Mouse (Mus musculus): Measurements from ENCODE around the gene Fgd4. TPM values are rescaled to one million over a fixed set of nuclear protein-coding genes. Genes with fewer than 3 reads are reported as not detected.
"Not testable (repeated sequence)": the region's sequence is repeated elsewhere in the genome, so short reads cannot be mapped to it uniquely, and the experiment has no call there.

Gene Fgd4
- polyA plus RNA-seq, 1 experiment from 2014 or later, result 10.3 TPM

DNA sequence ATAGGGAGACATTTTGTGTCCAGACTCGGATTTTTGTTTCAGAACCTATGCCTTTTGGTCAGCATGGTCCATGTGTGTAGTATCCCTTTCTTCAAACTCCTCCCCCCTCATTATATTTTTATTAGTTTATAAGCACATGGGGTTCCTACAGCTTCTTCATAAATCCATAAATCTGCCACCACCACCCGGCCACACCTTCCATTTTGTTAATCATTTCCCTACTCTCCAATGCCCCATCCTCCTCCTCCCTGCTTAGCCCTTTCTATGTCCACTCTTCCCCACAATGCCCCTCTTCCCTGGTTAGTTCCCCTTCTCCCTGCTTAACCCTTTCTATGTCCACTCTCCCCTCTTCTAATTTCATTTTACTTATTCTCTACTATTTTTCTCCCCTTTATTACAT, 99.4 kb downstream of the Fgd4 start:
- no peaks in the 10 kb centered on the region for H3K9me3 ChIP-seq (replicated peaks)
- ATAC-seq (replicated peaks; ENCODE audit: insufficient number of reproducible peaks, insufficient read depth, low FRiP score, low read depth), result no peak
- 89% methylated on average over 2 of the region's 2 CpGs for WGBS
- H3K4me1 ChIP-seq (replicated peaks), result peaks cover 6% of the 10 kb centered on the region; the same call in 1 of the 2 replicates
- no peak overlapping the region for H3K9ac ChIP-seq
- no peaks in the 10 kb centered on the region for H3K27me3 ChIP-seq
- H3K4me3 ChIP-seq, result no peak overlapping the region
- H3K4me2 ChIP-seq, result no peak overlapping the region
- no peak overlapping the region for H3K27ac ChIP-seq
- H3K36me3 ChIP-seq, result peaks cover 5% of the 10 kb centered on the region; the same call in 1 of the 2 replicates

DNA sequence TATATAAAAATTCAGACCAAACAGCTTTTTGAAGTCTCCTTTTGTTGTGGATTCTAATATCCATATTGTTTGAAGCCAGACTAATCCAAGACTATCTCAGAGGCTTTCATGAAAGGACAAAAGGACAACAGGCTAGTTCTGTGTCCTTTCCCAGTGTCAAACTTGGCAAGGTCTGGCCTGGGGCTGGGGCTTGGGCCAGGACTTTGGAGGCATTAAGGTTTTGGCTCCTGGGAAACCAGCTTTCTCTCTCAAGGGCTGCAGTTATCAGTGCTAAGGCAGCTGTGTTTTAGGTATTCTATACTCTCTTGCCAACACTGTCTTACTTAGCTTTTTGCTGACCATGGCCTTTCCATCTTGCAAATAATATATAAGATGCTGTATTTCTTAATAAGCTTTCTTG, 101.6 kb downstream of the Fgd4 start:
- Histone ChIP-seq H3K36me3 (peaks cover 5% of the 10 kb centered on the region; the same call in 1 of the 2 replicates), H3K27ac (peak overlapping the region; percentile 50), H3K4me2 (no peak overlapping the region), H3K4me1 (replicated peaks) (peaks cover 6% of the 10 kb centered on the region; the same call in 1 of the 2 replicates), H3K4me3 (no peak overlapping the region), H3K27me3 (no peaks in the 10 kb centered on the region), H3K9me3 (replicated peaks) (no peaks in the 10 kb centered on the region), H3K9ac (no peak overlapping the region)
- peak; percentile 55; the same call in 1 of the 2 replicates for ATAC-seq (replicated peaks; ENCODE audit: insufficient number of reproducible peaks, insufficient read depth, low FRiP score, low read depth)

DNA sequence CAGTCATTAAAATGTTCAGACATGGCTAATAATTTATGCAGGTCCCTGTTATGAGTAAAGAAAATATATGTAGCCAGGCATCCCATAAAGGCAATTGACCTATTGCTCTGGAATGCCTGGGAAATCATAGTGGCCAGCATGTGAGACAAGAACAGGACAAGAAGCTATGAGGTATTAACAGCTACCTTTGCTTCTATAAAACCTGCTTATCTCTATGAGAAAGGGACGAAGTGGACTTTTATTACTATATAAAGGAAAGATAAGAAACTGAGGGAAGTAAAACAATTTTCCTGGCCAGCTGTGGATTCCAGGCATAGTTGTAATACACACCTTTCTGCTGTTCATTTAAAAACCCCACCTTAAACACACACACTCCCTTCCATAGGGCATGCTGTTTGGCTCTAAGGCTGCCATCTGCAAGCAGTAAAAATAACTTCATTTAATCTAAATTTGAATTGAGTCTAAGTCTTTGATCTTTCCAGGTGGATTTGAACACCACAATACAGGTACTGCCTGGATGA, 114.8 kb downstream of the Fgd4 start:
- no peak overlapping the region for H3K4me3 ChIP-seq
- peaks cover 10% of the 10 kb centered on the region; the same call in 1 of the 2 replicates for H3K36me3 ChIP-seq
- WGBS, result 58% methylated on average over 1 of the region's 1 CpGs
- H3K4me1 ChIP-seq (replicated peaks), result no peaks in the 10 kb centered on the region
- H3K9ac ChIP-seq, result no peak overlapping the region
- no peaks in the 10 kb centered on the region for H3K27me3 ChIP-seq
- H3K9me3 ChIP-seq (replicated peaks), result no peaks in the 10 kb centered on the region
- H3K4me2 ChIP-seq, result no peak overlapping the region
- no peak overlapping the region for H3K27ac ChIP-seq
- no peak for ATAC-seq (replicated peaks; ENCODE audit: insufficient number of reproducible peaks, insufficient read depth, low FRiP score, low read depth)

DNA sequence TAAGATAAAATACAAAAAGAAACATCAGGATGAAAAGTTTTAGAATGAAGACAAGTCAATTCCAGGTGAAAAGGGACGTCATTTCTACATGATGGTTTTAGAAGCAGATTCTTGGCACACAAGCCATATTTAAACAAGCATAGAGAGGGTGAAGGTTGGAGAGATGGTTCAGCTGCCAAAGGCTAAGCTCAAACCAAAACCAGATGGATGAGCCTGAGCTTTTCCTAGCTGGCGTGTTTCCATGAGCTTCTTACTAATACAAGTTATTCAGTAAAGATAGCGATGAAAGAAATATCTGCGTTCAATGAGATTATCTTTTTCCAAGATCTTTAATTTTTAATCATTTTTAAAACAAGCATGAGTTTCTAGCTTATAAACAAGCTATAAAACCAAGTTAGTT, 115.7 kb downstream of the Fgd4 start:
- H3K4me1 ChIP-seq (replicated peaks), result no peaks in the 10 kb centered on the region
- 75% methylated on average over 4 of the region's 4 CpGs for WGBS
- H3K36me3 ChIP-seq, result peaks cover 10% of the 10 kb centered on the region; the same call in 1 of the 2 replicates
- no peak overlapping the region for H3K4me2 ChIP-seq
- no peak overlapping the region for H3K4me3 ChIP-seq
- no peak overlapping the region for H3K9ac ChIP-seq
- H3K9me3 ChIP-seq (replicated peaks), result no peaks in the 10 kb centered on the region
- no peak overlapping the region for H3K27ac ChIP-seq
- no peak for ATAC-seq (replicated peaks; ENCODE audit: insufficient number of reproducible peaks, insufficient read depth, low FRiP score, low read depth)
- H3K27me3 ChIP-seq, result no peaks in the 10 kb centered on the region

DNA sequence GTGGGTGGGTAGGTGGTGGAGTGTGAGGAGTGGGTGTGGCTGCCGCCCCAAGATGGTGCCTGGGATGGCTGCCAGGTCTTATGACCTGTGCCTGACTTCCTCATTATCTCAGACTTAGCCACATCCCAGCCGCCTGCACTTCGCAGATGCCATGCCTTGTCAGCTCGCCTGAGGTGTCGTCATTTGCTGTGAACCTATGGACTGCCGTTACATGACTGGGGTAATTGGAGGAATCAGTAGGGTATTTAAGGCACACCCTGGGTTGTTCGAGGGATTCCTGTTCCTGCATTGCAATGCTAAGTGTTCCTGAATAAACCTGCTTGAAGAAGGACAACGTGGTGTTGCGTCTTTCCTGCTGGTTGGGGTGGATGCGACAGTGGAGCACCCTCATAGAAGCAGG, 126.9 kb downstream of the Fgd4 start:
- not testable (repeated sequence) for H3K27ac ChIP-seq; H3K27me3 ChIP-seq; H3K4me1 ChIP-seq (replicated peaks); H3K9ac ChIP-seq; H3K4me3 ChIP-seq; H3K4me2 ChIP-seq; H3K36me3 ChIP-seq; H3K9me3 ChIP-seq (replicated peaks); ATAC-seq (replicated peaks; ENCODE audit: insufficient number of reproducible peaks, insufficient read depth, low FRiP score, low read depth)
- 65% methylated on average over 10 of the region's 10 CpGs for WGBS

DNA sequence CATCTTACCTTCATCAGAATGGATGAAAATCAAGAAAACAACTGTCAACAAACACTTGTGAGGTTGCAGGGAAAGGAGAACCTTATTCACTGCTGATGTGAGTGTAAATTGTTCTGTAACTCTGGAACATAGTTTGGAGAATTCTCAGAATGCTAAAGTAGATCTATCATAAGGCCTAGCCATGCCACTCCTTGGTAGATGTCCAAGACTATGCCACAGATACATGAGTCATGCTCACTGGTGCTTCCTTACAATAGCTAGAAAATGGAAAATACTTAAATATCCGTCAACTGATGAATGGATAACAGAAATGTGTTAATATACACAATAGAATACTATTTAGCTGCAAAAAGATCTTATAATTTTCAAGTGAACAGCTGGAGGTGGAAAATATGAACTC, 150.3 kb downstream of the Fgd4 start:
- no peaks in the 10 kb centered on the region for H3K9me3 ChIP-seq (replicated peaks)
- H3K36me3 ChIP-seq, result peaks cover 4% of the 10 kb centered on the region; the same call in 1 of the 2 replicates
- no peak overlapping the region for H3K9ac ChIP-seq
- H3K4me1 ChIP-seq (replicated peaks), result no peaks in the 10 kb centered on the region
- no peak overlapping the region for H3K4me2 ChIP-seq
- no peak overlapping the region for H3K27ac ChIP-seq
- H3K4me3 ChIP-seq, result no peak overlapping the region
- no peak for ATAC-seq (replicated peaks; ENCODE audit: insufficient number of reproducible peaks, insufficient read depth, low FRiP score, low read depth)
- 77% methylated on average over 1 of the region's 1 CpGs for WGBS
- no peaks in the 10 kb centered on the region for H3K27me3 ChIP-seq

DNA sequence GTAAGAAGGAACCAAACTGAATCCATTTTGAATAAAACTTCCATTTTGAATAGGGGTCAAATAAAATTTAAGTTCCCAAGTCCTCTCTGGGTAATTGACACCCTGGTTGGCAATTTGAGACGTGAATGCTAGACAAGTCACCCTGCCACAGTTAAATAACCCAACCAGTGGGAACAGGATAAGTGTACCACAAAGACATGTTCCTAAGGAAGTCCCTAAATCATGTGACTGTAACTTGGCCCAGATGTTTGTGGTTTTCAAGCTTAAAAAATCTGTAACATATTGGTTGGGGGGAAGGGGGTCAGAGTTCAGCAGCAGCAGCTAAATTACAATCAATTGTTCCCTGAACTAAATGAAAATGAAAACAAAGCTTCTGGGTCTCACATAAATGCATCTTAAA, 161.9 kb downstream of the Fgd4 start:
- ATAC-seq (replicated peaks; ENCODE audit: insufficient number of reproducible peaks, insufficient read depth, low FRiP score, low read depth), result no peak

DNA sequence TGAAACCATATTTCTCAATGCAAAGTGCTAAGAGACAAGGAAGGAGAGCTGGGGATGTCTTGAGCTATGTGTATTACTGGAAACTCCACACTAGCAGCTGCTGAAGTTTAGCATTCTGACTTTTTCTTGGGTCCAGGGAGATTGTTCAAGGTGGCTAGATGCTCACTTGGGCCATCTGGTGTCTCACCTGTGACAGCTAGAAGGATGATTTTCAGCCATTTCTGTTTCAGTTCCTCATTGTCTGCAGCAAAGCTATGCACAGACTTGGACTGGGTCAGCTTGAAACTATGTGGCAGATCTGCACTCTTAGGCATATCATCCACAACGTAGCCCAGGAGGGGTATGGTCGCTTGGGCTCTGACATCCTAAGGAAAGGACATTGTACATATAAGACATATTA, 177.9 kb downstream of the Fgd4 start:
- WGBS, result 79% methylated on average over 2 of the region's 2 CpGs
- Histone ChIP-seq H3K9me3 (replicated peaks) (no peaks in the 10 kb centered on the region), H3K4me2 (no peak overlapping the region), H3K27ac (no peak overlapping the region), H3K4me1 (replicated peaks) (no peaks in the 10 kb centered on the region), H3K27me3 (no peaks in the 10 kb centered on the region), H3K9ac (no peak overlapping the region), H3K36me3 (peaks cover 3% of the 10 kb centered on the region; the same call in 1 of the 2 replicates), H3K4me3 (no peak overlapping the region)
- no peak for ATAC-seq (replicated peaks; ENCODE audit: insufficient number of reproducible peaks, insufficient read depth, low FRiP score, low read depth)

More for the DNA sequence above, 161.9 kb downstream of the Fgd4 start:
- Histone ChIP-seq H3K4me1 (replicated peaks) (no peaks in the 10 kb centered on the region), H3K9ac (no peak overlapping the region), H3K27me3 (no peaks in the 10 kb centered on the region), H3K4me2 (no peak overlapping the region), H3K9me3 (replicated peaks) (no peaks in the 10 kb centered on the region), H3K27ac (no peak overlapping the region), H3K36me3 (peaks cover 13% of the 10 kb centered on the region), H3K4me3 (no peak overlapping the region)
- WGBS, result 61% methylated on average over 1 of the region's 1 CpGs

DNA sequence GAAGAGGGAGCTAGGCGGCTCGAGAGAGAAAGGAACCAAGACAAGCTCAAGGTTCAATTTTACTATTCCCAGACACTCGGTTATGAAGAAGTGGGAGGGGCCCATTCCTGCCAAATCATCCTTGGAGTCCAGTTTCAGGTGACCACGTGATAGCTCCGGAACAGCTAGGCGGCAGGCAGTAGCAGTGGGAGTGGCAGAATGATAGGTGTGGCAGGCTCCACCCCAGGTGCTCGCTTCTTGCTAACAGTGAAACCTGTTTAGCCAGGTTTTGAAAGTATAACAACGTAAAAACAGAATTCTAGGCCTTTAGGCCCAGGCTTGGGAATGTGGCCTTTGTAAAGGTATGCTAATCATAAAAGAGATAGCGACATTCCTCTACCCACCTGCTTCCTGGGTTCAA, 233.1 kb downstream of the Fgd4 start:
- H3K4me1 ChIP-seq (replicated peaks); H3K36me3 ChIP-seq; H3K27me3 ChIP-seq; H3K27ac ChIP-seq; H3K9me3 ChIP-seq (replicated peaks); H3K4me2 ChIP-seq; ATAC-seq (replicated peaks; ENCODE audit: insufficient number of reproducible peaks, insufficient read depth, low FRiP score, low read depth); H3K4me3 ChIP-seq; H3K9ac ChIP-seq: not testable (repeated sequence)
- 61% methylated on average over 9 of the region's 9 CpGs for WGBS

Other genes with a start within 250 kb of the Fgd4 start
- gene Dnm1l, start 241.6 kb downstream of the Fgd4 start, polyA plus RNA-seq (2015; fragmentation: Nextera tagmentation; extraction: Ambion mirVana), result 57.7 and 65.3 TPM in 2 replicates
- not detected in 2 replicates for gene Olfr19, start 75.9 kb upstream of the Fgd4 start, polyA plus RNA-seq (2015; fragmentation: Nextera tagmentation; extraction: Ambion mirVana)
- gene Spag6l, start 228.9 kb upstream of the Fgd4 start, polyA plus RNA-seq (2015; fragmentation: Nextera tagmentation; extraction: Ambion mirVana), result 0.25 and 0.51 TPM in 2 replicates